Mouse (Mus musculus) heart, adult 9 months (tissue): Measurements from ENCODE around the gene Specc1l.
A peak's percentile ranks its signal among the peaks of the same experiment; 100 is the strongest.
"Not testable (repeated sequence)": the region's sequence is repeated elsewhere in the genome, so short reads cannot be mapped to it uniquely, and the experiment has no call there.

Experiments used
- DNase-seq, 2 experiments: peaks; one replicate each; pipeline ENCODE4 v3.0.0; 2022; ENCODE audit warnings: low spot score in 2 of 2

Specc1l gene

GRCm38 (mm10) chr10:75277501-75277900 is 65.6 kb downstream of the Specc1l start:
- peak in 1 of 2 experiments; percentile 18 for DNase-seq

GRCm38 (mm10) chr10:75282648-75283047 is 70.8 kb downstream of the Specc1l start:
- DNase-seq = peak; percentile 35 to 49

- no peak for DNase-seq
Measured at GRCm38 (mm10) chr10:75283821-75284220, 71.9 kb downstream of the Specc1l start.

DNA sequence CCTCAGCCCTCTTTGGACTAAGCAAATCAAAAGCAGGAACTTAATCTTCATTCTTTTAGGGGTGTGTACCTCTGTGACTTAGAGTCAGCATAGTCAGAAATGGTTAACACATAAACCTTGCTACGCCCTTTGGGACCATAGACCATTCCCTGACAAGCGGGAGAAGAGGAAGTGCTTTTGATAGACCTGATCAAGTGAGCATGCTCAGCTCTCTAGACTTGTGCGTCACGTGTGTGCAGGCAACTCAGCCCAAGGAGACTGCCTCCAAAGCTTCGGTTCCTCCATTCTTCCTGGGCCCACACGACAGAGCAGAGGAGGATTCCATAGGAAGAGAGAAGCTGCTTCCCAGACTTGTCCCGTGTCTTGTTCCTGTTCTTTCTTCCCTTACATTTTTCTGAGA is 76.7 kb downstream of the Specc1l start:
- DNase-seq = peak in 1 of 2 experiments; percentile 32

DNA sequence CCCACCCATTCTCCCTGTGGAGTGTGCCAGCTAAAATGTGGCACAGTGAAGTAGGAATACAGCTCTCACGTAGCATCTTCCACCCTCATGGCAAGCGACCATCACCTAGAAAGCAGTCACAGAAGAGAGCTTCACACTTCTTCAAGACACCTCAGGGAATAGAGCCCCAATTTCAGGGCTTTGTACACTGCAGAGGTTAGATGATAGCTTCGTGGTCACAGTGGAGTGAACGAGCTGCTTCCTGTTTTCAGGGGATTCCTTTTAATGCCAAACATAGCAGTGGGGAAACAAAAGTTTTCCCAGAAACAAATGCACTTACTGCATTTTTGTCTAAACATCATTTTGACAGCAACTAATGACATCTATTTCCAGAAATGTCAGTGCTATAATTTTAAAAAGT is 77.5 kb downstream of the Specc1l start:
- no peak for DNase-seq

GRCm38 (mm10) chr10:75290650-75291049 is 78.8 kb downstream of the Specc1l start:
- DNase-seq = no peak

DNA sequence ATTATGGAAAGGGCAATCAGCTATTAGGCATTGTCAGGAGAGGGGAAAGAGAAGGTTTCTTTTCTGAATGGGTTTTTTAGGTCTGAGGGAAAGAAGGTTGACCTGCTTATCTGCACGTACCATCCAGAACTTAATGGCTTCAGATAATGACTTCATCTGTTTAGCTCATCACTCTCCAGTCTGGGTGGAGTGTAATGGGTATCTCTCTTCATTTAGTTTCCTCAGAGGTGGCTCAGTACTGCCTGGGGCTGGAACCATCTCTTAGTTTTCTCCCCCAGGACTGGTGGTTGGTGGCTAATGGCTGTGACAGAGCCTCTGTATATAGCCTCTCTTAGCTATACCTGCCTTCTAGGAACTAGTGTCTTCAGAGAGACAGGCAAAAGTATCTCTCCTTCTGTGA is 79.5 kb downstream of the Specc1l start:
- DNase-seq = no peak

DNA sequence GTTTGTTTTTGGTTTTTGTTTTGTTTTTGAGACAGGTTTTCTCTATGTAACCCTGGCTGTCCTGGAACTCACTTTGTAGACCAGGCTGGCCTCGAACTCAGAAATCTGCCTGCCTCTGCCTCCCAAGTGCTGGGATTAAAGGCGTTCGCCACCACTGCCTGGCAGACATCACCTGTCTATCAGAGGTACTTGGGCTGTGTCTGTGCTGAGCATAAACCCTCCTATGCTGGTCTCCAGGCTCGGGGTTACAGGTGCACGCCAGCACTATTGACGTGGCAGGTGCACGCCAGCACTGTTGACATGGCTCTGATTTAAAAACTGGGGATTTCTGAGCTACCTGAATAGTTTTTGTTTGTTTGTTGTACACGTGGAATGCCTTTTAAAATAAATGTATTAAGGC is 80.3 kb downstream of the Specc1l start:
- not testable (repeated sequence) for DNase-seq

- DNase-seq = no peak
Measured at GRCm38 (mm10) chr10:75293288-75293687, 81.4 kb downstream of the Specc1l start.

GRCm38 (mm10) chr10:75294362-75294761 is 82.5 kb downstream of the Specc1l start:
- DNase-seq = no peak

- DNase-seq = peak in 1 of 2 experiments; percentile 40
Measured at GRCm38 (mm10) chr10:75294926-75295325, 83.1 kb downstream of the Specc1l start.

- DNase-seq = no peak
Measured at GRCm38 (mm10) chr10:75298608-75299007, 86.7 kb downstream of the Specc1l start.

GRCm38 (mm10) chr10:75299785-75300418 is 88.0 kb downstream of the Specc1l start:
- DNase-seq = peak; percentile 47 to 68

- no peak for DNase-seq
Measured at GRCm38 (mm10) chr10:75301195-75301806, 89.4 kb downstream of the Specc1l start.

DNA sequence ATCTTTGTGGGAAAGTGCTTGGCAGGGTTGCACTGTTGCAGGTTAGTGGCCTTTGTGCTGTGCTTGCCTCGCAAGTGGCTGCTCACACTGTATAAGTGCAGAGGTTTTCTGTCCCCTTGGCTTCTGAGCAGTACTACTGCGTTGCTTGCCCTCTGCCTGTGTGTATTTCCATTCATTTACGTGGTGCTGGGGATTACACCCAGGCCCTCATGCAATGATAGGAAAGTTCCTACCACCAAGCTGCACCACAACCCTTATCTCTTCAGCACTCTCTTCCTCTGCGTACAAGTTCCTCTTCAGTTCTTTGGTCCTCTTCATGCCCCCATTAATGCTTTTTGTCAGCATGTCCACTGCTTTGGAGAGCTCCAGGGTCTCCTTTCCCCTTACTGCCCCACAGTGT is 90.1 kb downstream of the Specc1l start:
- no peak for DNase-seq

DNA sequence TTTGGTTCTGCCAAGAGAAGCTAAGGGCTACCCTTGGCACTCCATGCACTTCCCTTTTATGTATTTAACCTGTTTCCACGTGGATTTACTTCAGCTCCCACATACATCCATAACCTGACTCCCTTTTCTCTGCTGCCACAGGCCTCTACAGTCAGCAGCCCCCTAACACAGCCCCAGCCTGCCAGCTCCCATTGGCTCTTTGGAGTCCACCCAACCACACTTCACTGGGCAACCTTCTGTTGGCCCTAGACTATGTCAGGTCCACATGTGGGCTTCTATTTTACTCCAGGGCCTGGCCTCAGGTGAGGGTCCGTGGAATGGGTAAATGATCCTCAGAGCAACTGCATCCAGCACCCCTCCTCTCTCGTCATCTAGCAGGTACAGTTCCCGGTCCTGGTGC is 90.7 kb downstream of the Specc1l start:
- no peak for DNase-seq

DNA sequence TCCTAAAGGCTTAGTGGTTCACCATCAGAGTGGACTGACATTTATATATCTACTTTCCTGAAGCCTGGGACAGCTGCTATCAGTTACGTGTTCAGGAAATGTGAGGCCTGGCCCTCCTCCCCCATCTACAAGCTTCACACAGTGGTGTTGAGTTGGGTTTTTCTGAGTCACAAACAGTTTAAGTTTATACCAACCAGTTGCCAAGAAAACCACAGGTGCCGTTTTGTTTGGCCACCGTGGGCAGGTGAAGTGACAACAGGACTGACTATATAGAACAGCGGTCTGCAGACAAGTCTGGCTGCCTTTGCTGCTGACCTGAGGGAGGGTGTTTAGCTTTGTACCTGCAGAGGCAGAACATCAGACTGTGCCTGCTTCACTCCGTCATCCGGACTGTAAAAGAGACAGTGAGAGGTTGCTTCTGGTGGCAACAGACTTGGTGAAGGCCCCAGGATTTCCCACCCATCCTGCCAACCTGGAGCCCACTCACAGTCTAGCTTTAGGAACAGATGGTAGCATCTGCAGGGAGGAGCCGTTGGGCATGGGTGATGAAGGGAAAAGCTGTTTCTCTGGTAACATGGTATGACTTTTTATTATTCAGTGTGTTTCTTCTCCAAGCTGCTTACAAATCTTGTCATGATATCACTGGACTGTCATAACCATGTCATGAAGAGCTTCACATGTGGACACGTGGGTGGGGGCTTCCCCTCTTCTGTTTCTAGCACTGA is 91.6 kb downstream of the Specc1l start:
- DNase-seq = no peak

DNA sequence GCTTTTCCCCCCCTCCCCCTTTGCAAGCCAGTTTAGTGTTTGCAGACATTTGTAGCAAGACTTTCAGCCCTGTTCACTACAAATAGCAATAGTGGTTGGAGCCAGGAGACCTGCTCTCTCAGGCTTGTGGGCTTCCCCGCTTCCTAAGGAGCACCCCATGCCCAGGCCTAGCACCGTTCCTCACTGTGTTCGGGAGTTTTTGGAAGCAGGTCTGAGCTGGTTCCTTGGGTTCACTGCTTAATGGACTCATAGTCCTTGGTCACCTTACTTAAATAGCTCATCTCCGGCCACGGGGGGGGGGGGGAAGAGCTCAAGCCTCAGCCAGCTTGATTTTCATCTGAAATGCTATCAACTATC is 92.2 kb downstream of the Specc1l start:
- DNase-seq = no peak

GRCm38 (mm10) chr10:75304413-75304812 is 92.5 kb downstream of the Specc1l start:
- DNase-seq = peak in 1 of 2 experiments; percentile 72

- no peak for DNase-seq
Measured at GRCm38 (mm10) chr10:75307130-75307529, 95.3 kb downstream of the Specc1l start.

GRCm38 (mm10) chr10:75312361-75312760 is 100.5 kb downstream of the Specc1l start:
- DNase-seq = no peak

- DNase-seq = peak; percentile 62 to 85
Measured at GRCm38 (mm10) chr10:75314190-75314980, 102.5 kb downstream of the Specc1l start.
